Mouse (Mus musculus): Measurements from ENCODE around the gene 2310034G01Rik. TPM values are rescaled to one million over a fixed set of nuclear protein-coding genes. Genes with fewer than 3 reads are reported as not detected.

Gene 2310034G01Rik
- polyA plus RNA-seq, 1 experiment from 2014 or later, result 1.3 TPM

GRCm38 (mm10) chr19:46328081-46329030 is 21.7 kb downstream of the 2310034G01Rik start, which contains the start of gene Fbxl15:
Fbxl15 (plus strand) TSS chr19:46328184.
- ATAC-seq (replicated peaks; ENCODE audit: low FRiP score), result peak; percentile 85
- Histone ChIP-seq H3K4me1 (replicated peaks; ENCODE audit: control insufficient read depth, insufficient read depth, low read length) (peaks cover 20% of the 10 kb centered on the region), H3K36me3 (ENCODE audit: control insufficient read depth, insufficient read depth, low read length) (peaks cover 2% of the 10 kb centered on the region; the same call in 1 of the 2 replicates), H3K9me3 (ENCODE audit: control insufficient read depth, low read length) (no peaks in the 10 kb centered on the region), H3K4me2 (ENCODE audit: low read depth, low read length, severe bottlenecking) (peak within 1 kb of the TSS; percentile 100), H3K4me3 (ENCODE audit: low read depth, low read length) (peak within 1 kb of the TSS; percentile 63), H3K9ac (ENCODE audit: low read length) (peak within 1 kb of the TSS; percentile 75), H3K27me3 (ENCODE audit: control insufficient read depth, insufficient read depth, low read length) (peaks cover 13% of the 10 kb centered on the region), H3K27ac (ENCODE audit: low read depth, low read length) (peak within 1 kb of the TSS; percentile 89)
- under 1% methylated on average over 81 of the region's 81 CpGs for WGBS
- peak; percentile 97 for DNase-seq (ENCODE audit: low spot score)

- Histone ChIP-seq H3K27me3 (ENCODE audit: control insufficient read depth, insufficient read depth, low read length) (peaks cover 15% of the 10 kb centered on the region), H3K27ac (ENCODE audit: low read depth, low read length) (peak overlapping the region; percentile 89; the same call in 1 of the 2 replicates), H3K9ac (ENCODE audit: low read length) (peak overlapping the region; percentile 40; the same call in 1 of the 2 replicates), H3K4me1 (replicated peaks; ENCODE audit: control insufficient read depth, insufficient read depth, low read length) (peaks cover 18% of the 10 kb centered on the region), H3K36me3 (ENCODE audit: control insufficient read depth, insufficient read depth, low read length) (peaks cover 2% of the 10 kb centered on the region; the same call in 1 of the 2 replicates), H3K9me3 (ENCODE audit: control insufficient read depth, low read length) (no peaks in the 10 kb centered on the region), H3K4me3 (ENCODE audit: low read depth, low read length) (peak overlapping the region; percentile 63), H3K4me2 (ENCODE audit: low read depth, low read length, severe bottlenecking) (peak overlapping the region; percentile 100)
- 36% methylated on average over 14 of the region's 14 CpGs for WGBS
- DNase-seq (ENCODE audit: low spot score) (no peak), ATAC-seq (replicated peaks; ENCODE audit: low FRiP score) (peak; percentile 3; the same call in 1 of the 2 replicates)
Observed at GRCm38 (mm10) chr19:46327531-46328064, 22.5 kb downstream of the 2310034G01Rik start.

DNA sequence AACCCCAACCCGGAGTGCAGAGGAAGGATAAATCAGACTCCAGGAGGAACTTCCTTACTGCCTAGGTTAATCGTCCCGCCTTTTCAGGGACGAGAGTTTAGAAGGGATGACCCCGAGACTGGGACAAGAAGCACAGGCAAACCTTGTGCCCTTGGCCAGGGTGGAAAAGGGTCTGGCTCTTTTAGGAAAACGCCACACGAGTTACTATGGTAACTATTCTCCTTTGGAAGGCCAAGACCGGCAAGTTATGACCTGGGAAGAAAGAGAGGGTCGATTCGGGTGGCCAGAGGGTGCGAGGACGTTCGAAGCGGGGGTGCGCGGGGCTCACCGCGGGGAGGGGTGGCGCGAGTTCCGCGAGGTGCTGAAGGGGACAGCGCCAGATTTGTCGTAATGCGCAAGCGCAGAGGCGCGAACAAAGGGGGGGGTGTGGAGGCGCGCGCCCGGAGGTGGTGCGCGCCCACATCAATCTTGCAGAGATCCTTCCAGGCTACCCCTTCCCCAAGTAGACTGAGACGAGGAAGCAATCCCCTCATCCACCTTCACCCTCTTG is 23.3 kb downstream of the 2310034G01Rik start, which contains the start of gene Psd:
Psd (minus strand) TSS at position 401 of the 550 bp plus-strand sequence.
- H3K4me2 ChIP-seq (ENCODE audit: low read depth, low read length, severe bottlenecking), result peak within 1 kb of the TSS; percentile 100
- under 1% methylated on average over 33 of the region's 35 CpGs for WGBS
- H3K4me3 ChIP-seq (ENCODE audit: low read depth, low read length), result peak within 1 kb of the TSS; percentile 63
- H3K27me3 ChIP-seq (ENCODE audit: control insufficient read depth, insufficient read depth, low read length), result peaks cover 17% of the 10 kb centered on the region
- ATAC-seq (replicated peaks; ENCODE audit: low FRiP score) (no peak), DNase-seq (ENCODE audit: low spot score) (peak; percentile 85)
- peaks cover 23% of the 10 kb centered on the region for H3K4me1 ChIP-seq (replicated peaks; ENCODE audit: control insufficient read depth, insufficient read depth, low read length)
- no peaks in the 10 kb centered on the region for H3K9me3 ChIP-seq (ENCODE audit: control insufficient read depth, low read length)
- H3K9ac ChIP-seq (ENCODE audit: low read length), result peak within 1 kb of the TSS; percentile 75
- peak within 1 kb of the TSS; percentile 89 for H3K27ac ChIP-seq (ENCODE audit: low read depth, low read length)
- H3K36me3 ChIP-seq (ENCODE audit: control insufficient read depth, insufficient read depth, low read length), result peaks cover 2% of the 10 kb centered on the region; the same call in 1 of the 2 replicates

DNA sequence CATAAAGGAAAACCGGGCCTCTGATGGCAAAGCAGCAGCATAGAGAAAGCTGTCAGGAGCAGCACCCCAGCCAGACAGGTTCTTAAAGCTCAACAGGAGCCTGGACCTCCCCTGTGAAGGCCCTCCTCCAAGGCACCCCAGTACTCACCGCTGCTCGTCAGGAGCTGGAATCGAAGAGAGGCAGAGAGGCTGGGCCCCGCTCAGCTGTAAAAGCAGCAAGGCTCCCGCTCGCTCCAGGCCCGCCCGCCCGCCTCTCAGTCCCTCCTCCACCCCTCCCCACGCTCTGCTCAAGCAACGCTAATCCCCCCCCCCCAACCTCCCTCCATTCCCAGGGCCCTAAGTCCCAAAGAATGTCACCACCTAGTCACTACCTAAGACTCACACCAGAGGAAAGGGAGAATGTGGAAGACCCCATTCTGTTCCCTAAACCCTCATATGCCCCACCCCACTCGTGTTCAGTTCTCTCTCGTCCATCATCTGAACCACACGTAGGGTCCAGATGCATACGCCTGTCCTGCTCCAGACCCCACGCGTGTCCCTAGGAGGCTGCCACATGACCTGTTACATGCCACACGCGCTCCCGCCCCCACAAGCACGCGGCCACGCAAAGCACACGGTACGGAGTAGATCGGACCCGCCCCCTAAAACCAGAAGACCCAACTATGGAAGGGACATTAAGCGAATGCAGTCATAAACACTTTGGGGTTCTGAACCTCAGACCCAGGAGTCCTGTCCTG is 23.9 kb downstream of the 2310034G01Rik start:
- Histone ChIP-seq H3K4me1 (replicated peaks; ENCODE audit: control insufficient read depth, insufficient read depth, low read length) (peaks cover 27% of the 10 kb centered on the region), H3K9me3 (ENCODE audit: control insufficient read depth, low read length) (no peaks in the 10 kb centered on the region), H3K36me3 (ENCODE audit: control insufficient read depth, insufficient read depth, low read length) (peaks cover 2% of the 10 kb centered on the region; the same call in 1 of the 2 replicates), H3K4me3 (ENCODE audit: low read depth, low read length) (peak overlapping the region; percentile 63), H3K4me2 (ENCODE audit: low read depth, low read length, severe bottlenecking) (peak overlapping the region; percentile 100), H3K9ac (ENCODE audit: low read length) (peak overlapping the region; percentile 40), H3K27me3 (ENCODE audit: control insufficient read depth, insufficient read depth, low read length) (peaks cover 17% of the 10 kb centered on the region), H3K27ac (ENCODE audit: low read depth, low read length) (no peak overlapping the region)
- ATAC-seq (replicated peaks; ENCODE audit: low FRiP score) (no peak), DNase-seq (ENCODE audit: low spot score) (no peak)
- 3% methylated on average over 28 of the region's 29 CpGs for WGBS

- H3K4me2 ChIP-seq (ENCODE audit: low read depth, low read length, severe bottlenecking), result no peak overlapping the region
- WGBS, result 64% methylated on average over 5 of the region's 5 CpGs
- H3K27me3 ChIP-seq (ENCODE audit: control insufficient read depth, insufficient read depth, low read length), result peaks cover 24% of the 10 kb centered on the region
- no peak for ATAC-seq (replicated peaks; ENCODE audit: low FRiP score)
- H3K27ac ChIP-seq (ENCODE audit: low read depth, low read length), result no peak overlapping the region
- no peak overlapping the region for H3K9ac ChIP-seq (ENCODE audit: low read length)
- H3K36me3 ChIP-seq (ENCODE audit: control insufficient read depth, insufficient read depth, low read length), result no peaks in the 10 kb centered on the region
- no peak overlapping the region for H3K4me3 ChIP-seq (ENCODE audit: low read depth, low read length)
- no peaks in the 10 kb centered on the region for H3K9me3 ChIP-seq (ENCODE audit: control insufficient read depth, low read length)
- no peak for DNase-seq (ENCODE audit: low spot score)
- peaks cover 31% of the 10 kb centered on the region for H3K4me1 ChIP-seq (replicated peaks; ENCODE audit: control insufficient read depth, insufficient read depth, low read length)
Observed at GRCm38 (mm10) chr19:46324918-46325317, 25.2 kb downstream of the 2310034G01Rik start.

DNA sequence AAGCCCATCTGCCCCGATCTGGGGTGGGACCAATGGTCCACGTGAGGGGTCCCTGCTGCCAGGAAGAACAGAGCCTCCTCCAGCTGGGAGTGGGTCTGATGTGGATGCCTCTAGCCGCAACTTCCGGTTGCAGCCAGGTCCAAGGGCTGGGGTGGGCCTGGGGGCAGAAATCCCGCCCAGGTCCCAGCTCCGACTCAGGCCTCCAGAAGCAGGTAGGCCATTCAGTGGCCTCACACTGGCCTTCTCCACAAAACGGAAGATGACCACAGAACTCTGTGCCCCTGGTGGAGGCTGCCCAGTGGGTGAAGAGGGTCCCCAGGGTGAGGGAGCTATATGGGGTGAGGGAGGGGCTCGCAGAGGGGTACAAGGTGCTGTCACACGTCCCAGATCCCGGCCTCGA is 25.7 kb downstream of the 2310034G01Rik start:
- Histone ChIP-seq H3K36me3 (ENCODE audit: control insufficient read depth, insufficient read depth, low read length) (no peaks in the 10 kb centered on the region), H3K9me3 (ENCODE audit: control insufficient read depth, low read length) (no peaks in the 10 kb centered on the region), H3K4me3 (ENCODE audit: low read depth, low read length) (no peak overlapping the region), H3K4me1 (replicated peaks; ENCODE audit: control insufficient read depth, insufficient read depth, low read length) (peaks cover 30% of the 10 kb centered on the region), H3K27ac (ENCODE audit: low read depth, low read length) (no peak overlapping the region), H3K9ac (ENCODE audit: low read length) (no peak overlapping the region), H3K27me3 (ENCODE audit: control insufficient read depth, insufficient read depth, low read length) (peaks cover 30% of the 10 kb centered on the region), H3K4me2 (ENCODE audit: low read depth, low read length, severe bottlenecking) (no peak overlapping the region)
- DNase-seq (ENCODE audit: low spot score) (no peak), ATAC-seq (replicated peaks; ENCODE audit: low FRiP score) (no peak)
- 75% methylated on average over 11 of the region's 11 CpGs for WGBS

DNA sequence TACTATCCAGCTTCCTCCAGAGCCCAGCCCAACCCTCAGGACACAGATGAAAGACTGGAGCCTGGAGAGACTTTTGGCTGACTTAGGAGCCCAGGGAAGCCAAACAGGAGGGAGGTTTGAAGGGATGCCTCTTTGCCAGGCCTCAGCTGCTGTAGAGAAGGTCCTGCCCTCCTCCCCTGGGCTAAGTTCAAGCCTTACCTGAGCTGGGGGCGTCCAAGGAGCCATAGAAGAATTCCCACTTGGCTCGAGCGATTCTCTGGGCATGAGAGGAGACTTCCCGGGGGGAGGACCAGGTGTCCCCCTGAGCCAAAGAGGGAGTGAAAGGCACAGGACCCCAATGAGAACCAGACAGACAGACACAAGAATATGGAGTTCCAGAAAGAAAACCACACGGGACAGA is 26.4 kb downstream of the 2310034G01Rik start:
- no peak overlapping the region for H3K4me2 ChIP-seq (ENCODE audit: low read depth, low read length, severe bottlenecking)
- peaks cover 25% of the 10 kb centered on the region for H3K4me1 ChIP-seq (replicated peaks; ENCODE audit: control insufficient read depth, insufficient read depth, low read length)
- no peak overlapping the region for H3K4me3 ChIP-seq (ENCODE audit: low read depth, low read length)
- no peaks in the 10 kb centered on the region for H3K36me3 ChIP-seq (ENCODE audit: control insufficient read depth, insufficient read depth, low read length)
- WGBS, result 83% methylated on average over 5 of the region's 5 CpGs
- no peak for DNase-seq (ENCODE audit: low spot score)
- H3K9me3 ChIP-seq (ENCODE audit: control insufficient read depth, low read length), result no peaks in the 10 kb centered on the region
- H3K27me3 ChIP-seq (ENCODE audit: control insufficient read depth, insufficient read depth, low read length), result peaks cover 36% of the 10 kb centered on the region
- H3K27ac ChIP-seq (ENCODE audit: low read depth, low read length), result no peak overlapping the region
- no peak for ATAC-seq (replicated peaks; ENCODE audit: low FRiP score)
- no peak overlapping the region for H3K9ac ChIP-seq (ENCODE audit: low read length)

Measured in forebrain, embryonic 11.5 days (tissue).